In the genomic region with DNA sequence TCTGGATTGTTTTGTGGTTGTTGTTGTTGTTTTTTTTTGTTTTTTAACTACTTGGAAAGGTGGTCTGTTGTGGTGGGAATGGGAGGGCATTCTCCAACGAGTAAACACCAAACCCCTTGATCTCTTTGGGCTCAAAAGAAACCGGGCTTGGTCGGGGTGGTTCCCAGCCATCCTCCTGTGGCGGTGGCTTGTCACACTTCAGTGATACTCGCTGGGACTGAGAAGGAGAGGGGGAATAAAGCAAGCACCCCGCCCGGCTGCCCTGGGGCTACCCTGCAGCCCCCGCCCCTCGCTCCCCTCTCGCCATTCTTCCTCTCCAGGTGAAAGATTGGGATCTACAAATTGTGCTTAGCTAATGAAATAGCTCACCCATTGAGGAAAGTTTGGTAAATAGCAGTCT, we compare ENCODE assay signal across 11 mouse cellular contexts.
DNase-seq lines count a peak whose midpoint lies in the region; ATAC-seq and TF ChIP-seq lines count a peak whose summit lies in the region.
"Had no signal": no experiment of that assay in that cellular context is flagged by ENCODE, and none has a peak within 500 bp of the region (broad histone marks: within the 10 kb centered on the region; RNA-seq: fewer than 3 reads in every experiment).

No protein-coding gene starts in this region.

- H3K4me3 ChIP-seq in forebrain, embryonic 11.5 days (ENCODE audit: low read depth, low read length) = peak overlapping the region; percentile 12; the same call in 1 of the 2 replicates
- peak overlapping the region; percentile 38 for H3K4me3 ChIP-seq in hindbrain, embryonic 16.5 days (ENCODE audit: low read length)
- peak overlapping the region; percentile 29 for H3K4me3 ChIP-seq in midbrain, postnatal 0 days (ENCODE audit: low read depth, low read length)
- H3K4me3 ChIP-seq: liver, embryonic 13.5 days; myocyte had no signal

- H3K4me2 ChIP-seq in forebrain, embryonic 11.5 days (ENCODE audit: low read depth, low read length, severe bottlenecking) = peak overlapping the region; percentile 49
- H3K4me2 ChIP-seq in hindbrain, embryonic 16.5 days (ENCODE audit: low read length) = peak overlapping the region; percentile 69
- peak overlapping the region; percentile 51 for H3K4me2 ChIP-seq in midbrain, postnatal 0 days (ENCODE audit: low read depth, low read length, poor library complexity, severe bottlenecking)

- peak; percentile 28 for ATAC-seq in forebrain, embryonic 11.5 days (replicated peaks; ENCODE audit: low FRiP score)
- no peak for ATAC-seq in hindbrain, embryonic 16.5 days
- ATAC-seq in midbrain, postnatal 0 days (ENCODE audit: low FRiP score) = no peak

- no peak for TF ChIP-seq CTCF in midbrain, postnatal 0 days (IDR thresholded peaks at IDR 0.05)

- peak; percentile 6 for DNase-seq in kidney, postnatal 10 days
- no peak for DNase-seq in kidney, adult 9 months
- DNase-seq in forebrain, embryonic 11.5 days (ENCODE audit: low spot score) = peak; percentile 69
- no peak for DNase-seq in midbrain, postnatal 0 days (ENCODE audit: low spot score)
- DNase-seq in gastrocnemius, adult 8-10 months (ENCODE audit: low spot score in 2 of 2) = no peak
- no peak for DNase-seq in gastrocnemius, postnatal 25 days
- DNase-seq: adrenal gland, adult 8-10 months; cerebellum, adult 11-12 months; liver, embryonic 13.5 days had no signal

- H3K27ac ChIP-seq in forebrain, embryonic 11.5 days (ENCODE audit: low read depth, low read length) = peak overlapping the region; percentile 60; the same call in 1 of the 2 replicates
- H3K27ac ChIP-seq in hindbrain, embryonic 16.5 days (ENCODE audit: low read depth, low read length) = no peak overlapping the region
- no peak overlapping the region for H3K27ac ChIP-seq in midbrain, postnatal 0 days (ENCODE audit: low read depth, low read length)
- H3K27ac ChIP-seq: liver, embryonic 13.5 days had no signal

- H3K4me1 ChIP-seq in forebrain, embryonic 11.5 days (replicated peaks; ENCODE audit: control insufficient read depth, insufficient read depth, low read length) = peaks cover 7% of the 10 kb centered on the region
- H3K4me1 ChIP-seq in hindbrain, embryonic 16.5 days (ENCODE audit: control insufficient read depth, insufficient read depth, low read depth, low read length) = peaks cover 11% of the 10 kb centered on the region
- peaks cover 3% of the 10 kb centered on the region; the same call in 1 of the 2 replicates for H3K4me1 ChIP-seq in midbrain, postnatal 0 days (ENCODE audit: insufficient read depth, low read length)
- H3K4me1 ChIP-seq: liver, embryonic 13.5 days had no signal

- 1% methylated on average over 10 of the region's 10 CpGs for WGBS in forebrain, embryonic 11.5 days
- 4% methylated on average over 10 of the region's 10 CpGs for WGBS in hindbrain, embryonic 16.5 days
- 1% methylated on average over 10 of the region's 10 CpGs for WGBS in midbrain, postnatal 0 days

- no peak overlapping the region for H3K9ac ChIP-seq in forebrain, embryonic 11.5 days (ENCODE audit: low read length)
- H3K9ac ChIP-seq in hindbrain, embryonic 16.5 days (ENCODE audit: low read depth, low read length) = no peak overlapping the region; the same call in 1 of the 2 replicates
- no peak overlapping the region for H3K9ac ChIP-seq in midbrain, postnatal 0 days (replicated peaks; ENCODE audit: low read length, poor library complexity, severe bottlenecking)
- H3K9ac ChIP-seq: liver, embryonic 13.5 days had no signal

- no peaks in the 10 kb centered on the region for H3K36me3 ChIP-seq in forebrain, embryonic 11.5 days (ENCODE audit: control insufficient read depth, insufficient read depth, low read length)
- no peaks in the 10 kb centered on the region for H3K36me3 ChIP-seq in hindbrain, embryonic 16.5 days (ENCODE audit: control insufficient read depth, insufficient read depth, low read length)
- H3K36me3 ChIP-seq in midbrain, postnatal 0 days (ENCODE audit: insufficient read depth, low read length) = no peaks in the 10 kb centered on the region
- H3K36me3 ChIP-seq: liver, embryonic 13.5 days had no signal

- H3K27me3 ChIP-seq in forebrain, embryonic 11.5 days (ENCODE audit: control insufficient read depth, insufficient read depth, low read length) = peaks cover 16% of the 10 kb centered on the region; the same call in 1 of the 2 replicates
- peaks cover 21% of the 10 kb centered on the region for H3K27me3 ChIP-seq in hindbrain, embryonic 16.5 days (replicated peaks; ENCODE audit: control insufficient read depth, insufficient read depth, low read length)
- H3K27me3 ChIP-seq in midbrain, postnatal 0 days (ENCODE audit: insufficient read depth, low read length) = peaks cover 15% of the 10 kb centered on the region

- H3K9me3 ChIP-seq in forebrain, embryonic 11.5 days (ENCODE audit: control insufficient read depth, low read length) = no peaks in the 10 kb centered on the region
- no peaks in the 10 kb centered on the region for H3K9me3 ChIP-seq in hindbrain, embryonic 16.5 days (ENCODE audit: control insufficient read depth, low read length)
- H3K9me3 ChIP-seq in midbrain, postnatal 0 days (ENCODE audit: low read length) = no peaks in the 10 kb centered on the region
- H3K9me3 ChIP-seq: liver, embryonic 13.5 days had no signal

Comparison
In these comparisons a context has a peak if more than half of its experiments do, and no peak if none do; other contexts are left out.
1. DNase-seq: peak in kidney, postnatal 10 days (single experiment) and forebrain, embryonic 11.5 days (single experiment); none in kidney, adult 9 months (single experiment), midbrain, postnatal 0 days (single experiment), gastrocnemius, adult 8-10 months (0 of 2) and gastrocnemius, postnatal 25 days (single experiment).
2. Peak in every context shown above with its lines, with median percentiles within 50 percentile points of each other: H3K4me2 ChIP-seq and H3K4me3 ChIP-seq.